Mouse (Mus musculus) embryonic facial prominence, embryonic 14.5 days (tissue): Measurements from ENCODE around the gene Gm17509. TPM values are rescaled to one million over a fixed set of nuclear protein-coding genes. Genes with fewer than 3 reads are reported as not detected.
"Not testable (repeated sequence)": the region's sequence is repeated elsewhere in the genome, so short reads cannot be mapped to it uniquely, and the experiment has no call there.

Experiments used
- ATAC-seq: fragments of 200-750 bp; cut with Nextera tagmentation; 2 replicates; pipeline ENCODE4 v1.8.0; 2017; ENCODE audit warnings: low read depth, moderate number of reproducible peaks, moderate TSS enrichment
- DNase-seq: peaks from one replicate; pipeline ENCODE4 v3.0.0-alpha.2; 2015; ENCODE audit warnings: low spot score
- H3K27ac ChIP-seq: fragments of 300-500 bp; sonication (generic); replicated peaks from 2 replicates; pipeline ENCODE4 v1.5.1; 2014; ENCODE audit warnings: low read depth, mild to moderate bottlenecking, low read length, moderate library complexity
- H3K27me3 ChIP-seq: fragments of 300-500 bp; sonication (generic); replicated peaks from 2 replicates; pipeline ENCODE4 v1.6.1; 2014; ENCODE audit warnings: low read length; ENCODE audit not compliant: control insufficient read depth, insufficient read depth
- H3K36me3 ChIP-seq: fragments of 300-500 bp; sonication (generic); 2 replicates; pipeline ENCODE4 v1.6.1; 2014; ENCODE audit warnings: low read length, mixed read lengths; ENCODE audit not compliant: control insufficient read depth, insufficient read depth
- H3K4me1 ChIP-seq: fragments of 300-500 bp; sonication (generic); 2 replicates; pipeline ENCODE4 v1.6.1; 2014; ENCODE audit warnings: antibody characterized with exemption, low read length; ENCODE audit not compliant: control insufficient read depth, insufficient read depth
- H3K4me2 ChIP-seq: fragments of 300-500 bp; sonication (generic); 2 replicates; pipeline ENCODE4 v1.6.1; 2014; ENCODE audit warnings: low read depth, mild to moderate bottlenecking, low read length, moderate library complexity, mixed read lengths
- H3K4me3 ChIP-seq: fragments of 300-500 bp; sonication (generic); 2 replicates; pipeline ENCODE4 v1.5.1; 2014; ENCODE audit warnings: low read depth, mild to moderate bottlenecking, low read length
- H3K9ac ChIP-seq: fragments of 300-500 bp; sonication (generic); 2 replicates; pipeline ENCODE4 v1.6.1; 2014; ENCODE audit warnings: low read depth, mild to moderate bottlenecking, low read length, moderate library complexity, mixed read lengths
- H3K9me3 ChIP-seq: fragments of 300-500 bp; sonication (generic); 2 replicates; pipeline ENCODE4 v1.6.1; 2016; ENCODE audit warnings: low read length; ENCODE audit not compliant: control insufficient read depth
- WGBS: fragments of 180-500 bp; shearing (Covaris S2); extraction: QIAGEN DNeasy Blood & Tissue Kit; methylation state at CpG from one replicate; pipeline ENCODE4 v1.1.7; 2014; 5-methylcytosine and 5-hydroxymethylcytosine counted together
- polyA plus RNA-seq: library from polyadenylated mRNA; unstranded; fragments of >200 nt; fragmentation: Nextera tagmentation; extraction: Ambion mirVana; gene quantifications from 2 replicates; pipeline ENCODE4 v1.2.1, GENCODE M21; 2014

The Gm17509 gene
- polyA plus RNA-seq, 1 experiment from 2014 or later, result 0.19 TPM

GRCm38 (mm10) chr13:117180912-117181311, 40.0 kb downstream of the Gm17509 start:
- not testable (repeated sequence) for H3K36me3 ChIP-seq, H3K27ac ChIP-seq, H3K9me3 ChIP-seq, H3K4me2 ChIP-seq, H3K4me1 ChIP-seq, DNase-seq, H3K9ac ChIP-seq, H3K4me3 ChIP-seq, H3K27me3 ChIP-seq, ATAC-seq
- WGBS, result 71% methylated on average over 3 of the region's 3 CpGs

Other genes starting within 250 kb of the Gm17509 start
- gene Parp8, start 195.5 kb downstream of the Gm17509 start, polyA plus RNA-seq, result 19.8 and 21.9 TPM in 2 replicates
- 31.7 and 34.5 TPM in 2 replicates for gene Emb, start 12.5 kb downstream of the Gm17509 start, polyA plus RNA-seq